Mouse (Mus musculus) liver, embryonic 15.5 days (tissue): ENCODE results near the gene Sertad4. TPM values are rescaled to one million over a fixed set of nuclear protein-coding genes. Genes with fewer than 3 reads are reported as not detected.

ENCODE experiments used
- ATAC-seq: fragments of 200-750 bp; cut with Nextera tagmentation; 2 replicates; pipeline ENCODE4 v1.8.0; 2017; ENCODE audit warnings: moderate number of reproducible peaks, mild to moderate bottlenecking, moderate library complexity; ENCODE audit not compliant: insufficient read depth
- H3K27ac ChIP-seq: fragments of 300-500 bp; sonication (generic); replicated peaks from 2 replicates; pipeline ENCODE4 v1.5.1; 2015; ENCODE audit warnings: mild to moderate bottlenecking, inconsistent platforms
- H3K27me3 ChIP-seq: fragments of 300-500 bp; sonication (generic); 2 replicates; pipeline ENCODE4 v1.6.1; 2015; ENCODE audit warnings: mild to moderate bottlenecking, inconsistent platforms
- H3K36me3 ChIP-seq: fragments of 300-500 bp; sonication (generic); replicated peaks from 2 replicates; pipeline ENCODE4 v1.6.1; 2015; ENCODE audit warnings: moderate library complexity, mild to moderate bottlenecking, inconsistent platforms
- H3K4me1 ChIP-seq: fragments of 300-500 bp; sonication (generic); replicated peaks from 2 replicates; pipeline ENCODE4 v1.6.1; 2015; ENCODE audit warnings: inconsistent platforms
- H3K4me2 ChIP-seq: fragments of 300-500 bp; sonication (generic); 2 replicates; pipeline ENCODE4 v1.6.1; 2015; ENCODE audit warnings: moderate library complexity, mild to moderate bottlenecking, inconsistent platforms
- H3K4me3 ChIP-seq: fragments of 300-500 bp; sonication (generic); replicated peaks from 2 replicates; pipeline ENCODE4 v1.5.1; 2015; ENCODE audit warnings: mild to moderate bottlenecking, inconsistent platforms
- H3K9ac ChIP-seq: fragments of 300-500 bp; sonication (generic); 2 replicates; pipeline ENCODE4 v1.6.1; 2015; ENCODE audit warnings: moderate library complexity, mild to moderate bottlenecking, inconsistent platforms
- H3K9me3 ChIP-seq: fragments of 300-500 bp; sonication (generic); replicated peaks from 2 replicates; pipeline ENCODE4 v1.6.1; 2016; ENCODE audit warnings: inconsistent platforms
- WGBS: fragments of 180-500 bp; shearing (Covaris S2); methylation state at CpG from one replicate; pipeline ENCODE4 v1.1.7; 2015; ENCODE audit warnings: mixed read lengths; ENCODE audit not compliant: insufficient replicate concordance; 5-methylcytosine and 5-hydroxymethylcytosine counted together
- polyA plus RNA-seq: library from polyadenylated mRNA; unstranded; fragments of >200 nt; fragmentation: Nextera tagmentation; extraction: Ambion mirVana; gene quantifications from 2 replicates; pipeline ENCODE4 v1.2.1, GENCODE M21; 2015

The Sertad4 gene
- polyA plus RNA-seq, 1 experiment from 2014 or later: 0.76 TPM

DNA sequence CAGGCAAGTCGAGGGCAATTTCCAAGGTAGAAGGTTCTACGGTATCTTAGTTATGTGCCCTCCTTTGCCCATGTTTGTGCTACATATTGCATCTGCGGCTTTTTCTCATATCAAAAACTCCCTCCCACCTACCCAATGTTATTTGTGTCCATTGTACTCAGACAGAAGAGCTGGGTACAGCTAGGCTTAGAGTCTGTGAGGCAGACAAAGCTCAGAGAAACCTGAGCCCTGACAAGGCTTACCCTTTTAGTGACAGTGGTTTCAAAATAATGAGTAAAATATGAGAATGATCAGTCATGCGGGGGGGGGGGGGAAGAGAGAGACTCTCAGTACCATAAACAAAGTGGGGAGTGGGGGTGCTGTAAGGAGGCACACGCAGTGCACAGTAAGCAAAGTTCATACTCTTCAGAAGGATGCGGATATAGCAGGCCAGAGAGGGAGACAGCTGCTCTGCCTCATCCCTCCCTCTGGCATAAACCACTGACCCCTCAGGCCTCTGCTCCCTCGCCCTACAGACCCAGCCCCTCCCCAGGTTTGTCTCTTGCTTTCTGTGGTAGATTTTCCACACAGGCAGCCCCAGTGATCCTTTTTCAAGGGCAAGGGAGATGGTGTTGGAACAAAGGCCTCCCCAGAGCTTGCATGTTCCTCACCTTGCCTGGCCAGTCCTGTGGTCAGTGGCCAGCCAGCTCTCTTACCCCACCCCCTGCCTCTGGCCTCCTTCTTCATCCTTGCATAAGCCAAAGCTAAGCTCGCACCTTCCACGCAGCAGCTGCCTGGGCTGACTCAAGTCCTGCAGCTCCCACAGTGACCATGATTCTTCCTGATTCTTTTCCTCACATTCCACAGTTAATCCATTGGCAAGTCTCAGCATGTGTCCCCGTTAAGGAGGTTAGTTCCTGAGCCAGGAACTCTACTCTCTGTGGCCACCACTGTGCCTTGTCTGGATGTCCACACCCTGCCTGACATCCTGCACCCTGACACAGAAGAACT is 49.1 kb downstream of the Sertad4 start:
- 59% methylated on average over 10 of the region's 10 CpGs for WGBS
- H3K27ac ChIP-seq: no peak overlapping the region
- no peak overlapping the region for H3K4me2 ChIP-seq
- H3K4me3 ChIP-seq: no peak overlapping the region
- no peaks in the 10 kb centered on the region for H3K36me3 ChIP-seq
- no peak overlapping the region for H3K9ac ChIP-seq
- H3K27me3 ChIP-seq: no peaks in the 10 kb centered on the region
- H3K9me3 ChIP-seq: no peaks in the 10 kb centered on the region
- H3K4me1 ChIP-seq: no peaks in the 10 kb centered on the region
- ATAC-seq: no peak

DNA sequence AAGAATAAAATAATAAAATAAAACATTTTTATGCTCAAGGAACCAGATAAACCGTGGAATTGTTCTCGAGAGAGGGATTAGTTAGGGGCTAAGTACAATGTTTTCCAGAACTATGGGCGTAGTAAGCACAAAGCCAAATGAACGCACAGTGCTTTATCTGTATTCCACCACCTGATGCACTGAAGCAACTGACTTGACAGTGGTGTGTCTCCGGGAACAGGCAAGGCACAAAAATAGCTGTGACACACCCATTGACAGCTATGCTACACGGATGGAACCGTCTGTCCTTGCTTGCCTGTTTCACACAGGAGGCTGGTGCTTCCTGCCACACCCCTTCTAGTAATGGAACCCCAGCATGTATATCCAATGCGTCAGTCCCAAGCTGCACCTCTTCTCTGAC is 55.2 kb downstream of the Sertad4 start:
- H3K4me3 ChIP-seq: no peak overlapping the region
- 25% methylated on average over 8 of the region's 8 CpGs for WGBS

DNA sequence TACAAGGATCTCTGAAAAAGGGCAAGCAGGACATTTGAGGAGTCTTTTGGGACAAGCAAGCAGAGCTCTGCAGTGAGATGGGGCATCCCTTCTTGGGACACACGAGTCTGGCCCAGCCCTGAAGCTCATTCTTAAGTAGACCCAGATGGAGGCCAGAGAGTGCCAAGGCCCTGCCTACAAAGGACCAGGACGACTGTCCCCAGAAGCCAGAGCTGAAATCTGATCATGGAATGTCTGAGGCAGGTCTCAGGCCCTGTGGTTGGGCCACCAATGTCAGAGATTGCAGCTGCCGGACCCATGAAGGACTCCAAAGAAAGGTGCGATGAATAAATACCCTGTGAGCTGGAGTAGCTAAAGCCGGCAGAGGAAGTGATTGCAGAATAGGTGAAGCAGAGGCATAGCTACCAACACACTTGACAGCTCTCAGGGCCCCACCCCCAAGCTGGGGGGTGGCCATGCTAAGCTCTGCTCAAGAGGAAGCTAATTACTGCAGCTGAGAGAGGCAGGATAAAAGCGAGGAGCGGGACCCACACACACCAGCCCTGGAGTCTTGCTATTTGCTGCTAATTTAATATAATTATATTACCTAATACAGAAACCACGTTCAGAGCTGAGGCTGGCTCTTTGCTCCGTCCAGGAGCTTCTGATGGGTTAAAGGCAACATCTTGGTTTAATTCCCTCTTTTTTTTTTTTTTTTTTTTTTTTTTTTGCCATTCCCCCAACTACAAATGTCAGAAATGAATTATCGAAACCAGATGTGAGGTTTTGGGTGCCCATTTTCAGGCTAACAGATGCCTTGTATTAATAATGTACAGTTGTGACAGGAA is 56.2 kb downstream of the Sertad4 start:
- Histone ChIP-seq H3K4me2 (no peak overlapping the region), H3K27me3 (no peaks in the 10 kb centered on the region), H3K27ac (no peak overlapping the region), H3K9me3 (no peaks in the 10 kb centered on the region), H3K4me3 (no peak overlapping the region), H3K36me3 (no peaks in the 10 kb centered on the region), H3K4me1 (peaks cover 24% of the 10 kb centered on the region; the same call in 1 of the 2 replicates), H3K9ac (no peak overlapping the region)
- 41% methylated on average over 10 of the region's 10 CpGs for WGBS
- no peak for ATAC-seq

More for the DNA sequence above, 55.2 kb downstream of the Sertad4 start:
- Histone ChIP-seq H3K9me3 (no peaks in the 10 kb centered on the region), H3K9ac (no peak overlapping the region), H3K4me1 (peaks cover 24% of the 10 kb centered on the region; the same call in 1 of the 2 replicates), H3K4me2 (0 out of 2 replicates have a peak overlapping the region, but pooled peaks have one; percentile 6), H3K27ac (no peak overlapping the region), H3K27me3 (no peaks in the 10 kb centered on the region), H3K36me3 (no peaks in the 10 kb centered on the region)
- ATAC-seq: peak; percentile 86

DNA sequence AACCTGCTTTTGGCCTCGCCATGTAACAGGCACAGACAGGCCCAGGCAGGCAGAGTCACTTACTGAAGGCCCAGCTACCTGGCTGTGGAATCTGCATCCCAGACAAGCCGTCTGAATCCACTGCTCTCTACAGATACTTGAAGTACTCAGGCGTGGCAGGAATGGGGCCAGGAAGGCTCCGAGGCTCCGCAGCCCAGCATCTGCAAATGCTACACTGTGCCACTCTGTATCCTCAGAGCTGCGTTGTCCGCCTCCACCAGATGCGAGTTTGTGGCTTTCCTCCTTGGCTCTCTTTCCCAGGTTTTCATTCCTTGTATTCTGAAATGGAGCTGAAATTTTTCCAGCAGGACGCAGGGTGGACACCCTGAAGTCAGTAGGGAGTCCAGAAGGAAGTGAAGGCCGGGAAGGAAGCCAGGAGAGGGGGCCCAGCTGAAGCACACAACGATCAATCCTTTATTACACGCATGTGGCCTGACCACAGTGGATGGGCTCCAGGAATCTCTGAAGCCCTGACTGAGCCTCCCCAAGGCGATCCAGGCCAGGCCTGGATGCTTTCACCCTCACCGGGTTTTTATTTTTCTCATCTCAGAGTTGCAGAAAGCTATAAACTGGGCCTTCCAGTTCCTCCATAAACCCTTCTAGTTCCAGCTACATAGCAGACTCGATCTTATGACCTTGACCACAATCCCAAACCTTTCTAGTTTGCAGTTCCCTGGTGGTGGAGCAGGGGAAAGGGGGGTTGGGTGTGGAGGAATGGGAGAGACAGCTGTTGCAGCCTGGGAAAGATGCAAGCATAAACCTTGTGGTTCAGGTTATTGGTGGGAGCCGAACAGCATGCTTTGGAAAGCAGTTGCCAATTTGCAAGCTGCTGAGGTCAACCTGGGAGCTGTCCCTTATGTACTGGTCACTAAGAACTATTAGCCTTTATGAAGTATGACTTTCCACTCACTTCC is 57.1 kb downstream of the Sertad4 start:
- 72% methylated on average over 16 of the region's 16 CpGs for WGBS
- Histone ChIP-seq H3K27me3 (no peaks in the 10 kb centered on the region), H3K27ac (no peak overlapping the region), H3K4me2 (no peak overlapping the region), H3K9ac (no peak overlapping the region), H3K4me1 (peaks cover 24% of the 10 kb centered on the region; the same call in 1 of the 2 replicates), H3K36me3 (no peaks in the 10 kb centered on the region), H3K4me3 (no peak overlapping the region), H3K9me3 (no peaks in the 10 kb centered on the region)
- ATAC-seq: no peak

DNA sequence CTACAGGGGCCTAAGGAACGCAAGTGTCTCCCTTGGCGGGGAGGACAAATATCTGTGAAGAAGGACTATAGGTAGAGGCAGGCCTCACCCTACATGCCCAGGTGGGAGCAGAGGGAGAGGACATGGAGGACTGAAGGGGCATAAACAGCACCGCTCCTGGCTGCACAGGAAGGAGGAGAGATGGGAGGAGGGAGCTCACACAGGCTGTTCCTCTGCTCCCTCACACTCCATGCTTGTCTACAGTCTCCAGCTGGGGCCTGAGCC is 58.6 kb downstream of the Sertad4 start:
- Histone ChIP-seq H3K4me2 (no peak overlapping the region), H3K4me1 (peaks cover 26% of the 10 kb centered on the region; the same call in 1 of the 2 replicates), H3K9me3 (no peaks in the 10 kb centered on the region), H3K36me3 (no peaks in the 10 kb centered on the region), H3K4me3 (no peak overlapping the region), H3K27ac (no peak overlapping the region), H3K27me3 (no peaks in the 10 kb centered on the region), H3K9ac (no peak overlapping the region)
- ATAC-seq: no peak
- 68% methylated on average over 3 of the region's 3 CpGs for WGBS

DNA sequence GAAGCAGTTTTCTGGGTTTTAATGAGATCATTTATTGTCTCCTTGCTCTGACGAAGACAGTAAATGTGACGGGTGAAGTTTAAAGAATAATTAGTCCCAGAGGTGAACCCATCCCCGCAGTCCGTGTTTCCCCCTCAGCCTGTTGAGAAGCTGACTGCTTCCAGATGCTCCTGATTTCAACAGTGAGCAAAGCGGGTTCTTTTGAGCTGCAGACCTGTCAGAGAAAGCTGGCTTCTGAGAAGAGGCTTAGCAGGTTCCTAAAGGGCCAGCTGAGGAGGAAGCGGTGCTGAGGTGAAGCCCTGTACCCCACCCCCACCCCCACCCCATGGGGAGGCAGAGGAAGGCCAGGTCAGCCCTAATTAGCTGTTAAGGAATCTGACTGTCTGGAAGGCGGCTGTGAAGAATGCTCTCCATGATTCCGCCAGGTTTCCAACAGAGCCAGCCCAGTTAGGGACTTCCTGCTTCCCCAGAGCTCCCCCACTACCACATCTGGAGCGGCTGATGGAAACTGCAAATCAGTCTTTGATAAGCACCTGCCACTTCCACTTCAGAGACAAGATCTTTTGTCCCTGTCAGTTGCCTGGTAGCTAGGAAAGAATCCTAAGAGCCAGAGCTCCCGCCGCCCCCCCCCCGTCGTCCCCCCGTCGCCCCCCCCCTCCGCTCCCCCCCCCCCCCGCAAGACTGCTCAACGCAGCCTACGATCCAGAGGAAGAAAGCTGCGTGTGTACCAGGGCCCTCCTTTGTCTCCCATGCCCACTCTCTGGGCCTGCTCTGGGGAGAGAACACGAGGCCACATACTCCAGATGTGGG is 59.1 kb downstream of the Sertad4 start:
- Histone ChIP-seq H3K36me3 (no peaks in the 10 kb centered on the region), H3K27me3 (no peaks in the 10 kb centered on the region), H3K9ac (no peak overlapping the region), H3K4me2 (no peak overlapping the region), H3K4me3 (no peak overlapping the region), H3K9me3 (no peaks in the 10 kb centered on the region), H3K27ac (no peak overlapping the region), H3K4me1 (peaks cover 28% of the 10 kb centered on the region; the same call in 1 of the 2 replicates)
- 27% methylated on average over 10 of the region's 21 CpGs for WGBS
- no peak for ATAC-seq

DNA sequence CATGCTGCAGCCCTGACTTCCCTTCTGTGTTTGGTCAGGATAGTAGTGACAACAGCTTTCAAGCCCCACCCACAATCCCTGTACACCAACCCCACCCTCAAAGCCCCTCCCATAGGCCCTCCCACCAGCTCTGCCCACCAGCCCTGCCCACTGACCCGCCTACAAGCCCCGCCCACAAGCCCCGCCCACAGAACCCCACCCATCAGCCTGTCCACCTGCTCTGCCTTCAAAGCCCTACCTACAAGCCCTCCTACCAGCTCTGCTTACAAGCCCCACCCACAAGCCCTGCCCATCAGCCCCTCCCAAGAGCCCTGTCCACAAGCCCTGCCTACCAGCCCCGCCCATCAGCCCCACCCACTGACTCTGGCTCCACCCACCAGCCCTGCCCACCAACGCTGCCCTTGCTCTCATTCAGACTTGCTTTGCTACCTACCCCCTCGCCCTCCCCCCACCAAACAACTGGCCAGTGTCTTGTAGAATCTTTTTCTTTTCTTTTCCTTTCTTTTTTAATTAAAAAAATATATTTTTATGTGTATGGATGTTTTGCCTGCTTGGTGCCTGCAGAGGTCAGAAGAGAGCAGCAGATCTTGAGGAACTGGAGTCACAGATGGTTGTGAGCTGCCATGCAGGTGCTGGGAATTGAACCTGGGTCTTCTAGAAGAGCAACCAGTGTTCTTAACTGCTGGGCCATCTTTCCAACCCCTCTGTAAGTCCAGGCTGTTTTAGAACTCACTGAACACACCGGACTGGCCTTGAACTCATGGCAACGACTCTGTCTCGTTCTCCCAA is 60.4 kb downstream of the Sertad4 start:
- WGBS: 56% methylated on average over 9 of the region's 9 CpGs
- Histone ChIP-seq H3K27ac (no peak overlapping the region), H3K9me3 (no peaks in the 10 kb centered on the region), H3K4me1 (peaks cover 22% of the 10 kb centered on the region; the same call in 1 of the 2 replicates), H3K4me2 (no peak overlapping the region), H3K4me3 (no peak overlapping the region), H3K9ac (no peak overlapping the region), H3K27me3 (no peaks in the 10 kb centered on the region), H3K36me3 (no peaks in the 10 kb centered on the region)
- peak; percentile 59 for ATAC-seq
